Mouse (Mus musculus) liver, embryonic 11.5 days (tissue): ENCODE results near the gene Nceh1. TPM values are rescaled to one million over a fixed set of nuclear protein-coding genes. Genes with fewer than 3 reads are reported as not detected.

Source experiments
- ATAC-seq: fragments of 200-750 bp; cut with Nextera tagmentation; replicated peaks from 2 replicates; pipeline ENCODE4 v1.8.0; 2017; ENCODE audit warnings: moderate number of reproducible peaks, mild to moderate bottlenecking, moderate TSS enrichment, moderate library complexity; ENCODE audit not compliant: low FRiP score
- DNase-seq: peaks from one replicate; pipeline ENCODE4 v3.0.0-alpha.2; 2017; ENCODE audit warnings: low spot score
- H3K27ac ChIP-seq: fragments of 300-500 bp; sonication (generic); 2 replicates; pipeline ENCODE4 v1.5.1; 2014; ENCODE audit warnings: mild to moderate bottlenecking, low read depth, low read length, control low read depth
- H3K27me3 ChIP-seq: fragments of 300-500 bp; sonication (generic); replicated peaks from 2 replicates; pipeline ENCODE4 v1.6.1; 2014; ENCODE audit warnings: low read length, mixed read lengths; ENCODE audit not compliant: control insufficient read depth, insufficient read depth
- H3K36me3 ChIP-seq: fragments of 300-500 bp; sonication (generic); 2 replicates; pipeline ENCODE4 v1.6.1; 2014; ENCODE audit warnings: mild to moderate bottlenecking, low read length, moderate library complexity, mixed read lengths; ENCODE audit not compliant: control insufficient read depth, insufficient read depth
- H3K4me1 ChIP-seq: fragments of 300-500 bp; sonication (generic); replicated peaks from 2 replicates; pipeline ENCODE4 v1.6.1; 2014; ENCODE audit warnings: low read length, mixed read lengths; ENCODE audit not compliant: control insufficient read depth, insufficient read depth
- H3K4me2 ChIP-seq: fragments of 300-500 bp; sonication (generic); 2 replicates; pipeline ENCODE4 v1.6.1; 2014; ENCODE audit warnings: mild to moderate bottlenecking, control low read depth, moderate library complexity
- H3K4me3 ChIP-seq: fragments of 300-500 bp; sonication (generic); 2 replicates; pipeline ENCODE4 v1.5.1; 2014; ENCODE audit warnings: low read depth, low read length, control low read depth
- H3K9ac ChIP-seq: fragments of 300-500 bp; sonication (generic); 2 replicates; pipeline ENCODE4 v1.6.1; 2014; ENCODE audit warnings: low read depth, low read length, control low read depth
- H3K9me3 ChIP-seq: fragments of 300-500 bp; sonication (generic); 2 replicates; pipeline ENCODE4 v1.6.1; 2016; ENCODE audit warnings: low read length, inconsistent platforms, mixed read lengths; ENCODE audit not compliant: control insufficient read depth
- WGBS: fragments of 180-500 bp; shearing (Covaris S2); extraction: QIAGEN DNeasy Blood & Tissue Kit; methylation state at CpG from one replicate; pipeline ENCODE4 v1.1.7; 2014; 5-methylcytosine and 5-hydroxymethylcytosine counted together
- polyA plus RNA-seq: library from polyadenylated mRNA; unstranded; fragments of >200 nt; fragmentation: Nextera tagmentation; extraction: Ambion mirVana; gene quantifications from 2 replicates; pipeline ENCODE4 v1.2.1, GENCODE M21; 2014

The Nceh1 gene
- polyA plus RNA-seq, 1 experiment from 2014 or later = 4.2 TPM

- WGBS = 84% methylated on average over 9 of the region's 9 CpGs
These were observed 66.3 kb downstream of the Nceh1 start for GRCm38 (mm10) chr3:27249030-27249429.

DNA sequence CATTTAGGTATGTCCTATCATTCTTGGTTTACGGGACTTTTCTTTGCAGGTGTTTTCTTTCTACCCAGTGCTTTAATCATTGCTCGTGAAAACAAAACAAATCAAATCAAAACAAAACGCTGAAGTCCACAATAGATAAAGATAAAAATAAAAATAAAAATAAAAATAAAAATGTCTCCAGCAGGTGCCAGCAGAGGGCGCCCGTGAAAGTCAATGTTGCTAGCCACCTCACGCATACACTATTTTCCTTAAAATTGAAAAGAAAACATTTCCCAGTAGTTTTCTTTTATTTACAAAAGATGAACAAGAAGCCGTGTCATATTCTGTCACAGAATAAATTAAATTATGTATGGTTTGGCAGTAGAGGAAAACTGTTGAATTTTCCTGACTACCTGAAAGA, 68.2 kb downstream of the Nceh1 start:
- Histone ChIP-seq H3K27ac (no peak overlapping the region), H3K27me3 (no peaks in the 10 kb centered on the region), H3K4me1 (no peaks in the 10 kb centered on the region), H3K9ac (no peak overlapping the region), H3K9me3 (no peaks in the 10 kb centered on the region), H3K36me3 (no peaks in the 10 kb centered on the region), H3K4me2 (no peak overlapping the region), H3K4me3 (no peak overlapping the region)
- ATAC-seq = no peak
- no peak for DNase-seq
- WGBS = 41% methylated on average over 7 of the region's 7 CpGs

More at GRCm38 (mm10) chr3:27249030-27249429, 66.3 kb downstream of the Nceh1 start:
- Histone ChIP-seq H3K9me3 (no peaks in the 10 kb centered on the region), H3K9ac (no peak overlapping the region), H3K27ac (no peak overlapping the region), H3K27me3 (no peaks in the 10 kb centered on the region), H3K4me2 (no peak overlapping the region), H3K4me3 (no peak overlapping the region), H3K4me1 (no peaks in the 10 kb centered on the region), H3K36me3 (no peaks in the 10 kb centered on the region)
- DNase-seq (no peak), ATAC-seq (no peak)

- ATAC-seq (no peak), DNase-seq (no peak)
- no peaks in the 10 kb centered on the region for H3K36me3 ChIP-seq
- H3K4me1 ChIP-seq = no peaks in the 10 kb centered on the region
- no peaks in the 10 kb centered on the region for H3K27me3 ChIP-seq
- peak overlapping the region; percentile 25; the same call in 1 of the 2 replicates for H3K4me2 ChIP-seq
- H3K9me3 ChIP-seq = no peaks in the 10 kb centered on the region
- no peak overlapping the region for H3K4me3 ChIP-seq
- no peak overlapping the region for H3K27ac ChIP-seq
- 51% methylated on average over 10 of the region's 10 CpGs for WGBS
- H3K9ac ChIP-seq = no peak overlapping the region
These were observed 75.7 kb downstream of the Nceh1 start for GRCm38 (mm10) chr3:27258461-27258860.

DNA sequence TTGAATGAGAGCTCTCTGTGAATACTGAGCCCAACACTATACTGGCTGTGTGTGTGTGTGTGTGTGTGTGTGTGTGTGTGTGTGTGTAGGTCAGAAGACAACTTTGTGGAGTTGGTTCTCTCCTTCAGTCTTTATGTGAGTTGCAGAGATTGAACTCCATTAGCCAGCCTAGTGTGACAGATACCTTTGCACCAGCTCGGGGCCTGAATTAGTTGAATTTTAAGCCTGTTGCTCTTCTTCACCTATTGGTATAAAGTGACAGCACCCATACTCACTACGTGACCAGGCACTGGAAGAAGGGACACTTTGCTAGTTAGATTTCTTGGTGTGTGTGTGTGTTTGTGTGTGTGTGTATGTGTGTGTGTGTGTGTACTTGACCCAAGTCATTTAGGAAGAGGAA, 77.6 kb downstream of the Nceh1 start:
- DNase-seq (no peak), ATAC-seq (no peak)
- WGBS = 88% methylated on average over 2 of the region's 2 CpGs

GRCm38 (mm10) chr3:27267327-27267726, 84.6 kb downstream of the Nceh1 start:
- Histone ChIP-seq H3K4me2 (no peak overlapping the region), H3K9me3 (no peaks in the 10 kb centered on the region), H3K9ac (no peak overlapping the region), H3K4me3 (no peak overlapping the region), H3K27ac (no peak overlapping the region), H3K4me1 (no peaks in the 10 kb centered on the region), H3K27me3 (no peaks in the 10 kb centered on the region), H3K36me3 (no peaks in the 10 kb centered on the region)
- DNase-seq (no peak), ATAC-seq (no peak)
- 74% methylated on average over 5 of the region's 5 CpGs for WGBS

More for the DNA sequence above, 77.6 kb downstream of the Nceh1 start:
- Histone ChIP-seq H3K4me2 (no peak overlapping the region), H3K36me3 (no peaks in the 10 kb centered on the region), H3K4me1 (no peaks in the 10 kb centered on the region), H3K9ac (no peak overlapping the region), H3K9me3 (no peaks in the 10 kb centered on the region), H3K27me3 (no peaks in the 10 kb centered on the region), H3K4me3 (no peak overlapping the region), H3K27ac (no peak overlapping the region)

GRCm38 (mm10) chr3:27267887-27268286, 85.1 kb downstream of the Nceh1 start:
- Histone ChIP-seq H3K27ac (no peak overlapping the region), H3K36me3 (no peaks in the 10 kb centered on the region)
- WGBS = 62% methylated on average over 4 of the region's 4 CpGs

DNA sequence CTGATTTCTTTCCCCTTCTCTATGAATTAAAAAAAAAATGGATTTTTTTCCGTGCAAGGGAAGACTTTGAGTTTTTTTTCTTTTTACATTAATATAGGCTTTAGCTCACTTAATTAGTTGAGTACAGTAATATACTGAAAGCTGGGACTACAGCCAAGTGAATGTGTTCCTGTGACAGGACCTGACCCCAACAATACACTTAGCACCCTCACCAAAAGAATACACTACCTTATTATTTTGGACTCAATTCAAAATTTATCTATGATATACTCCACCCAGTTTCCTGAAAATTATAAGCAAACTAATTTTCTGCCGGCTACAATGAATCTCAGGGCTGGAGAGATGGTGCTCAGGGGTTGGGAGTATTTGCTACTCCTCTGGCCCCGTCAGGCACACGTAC, 86.4 kb downstream of the Nceh1 start:
- WGBS = 77% methylated on average over 4 of the region's 4 CpGs
- Histone ChIP-seq H3K27me3 (no peaks in the 10 kb centered on the region), H3K27ac (no peak overlapping the region), H3K4me2 (no peak overlapping the region), H3K4me1 (no peaks in the 10 kb centered on the region), H3K9ac (no peak overlapping the region), H3K4me3 (no peak overlapping the region), H3K36me3 (no peaks in the 10 kb centered on the region), H3K9me3 (no peaks in the 10 kb centered on the region)
- ATAC-seq (no peak), DNase-seq (no peak)

More at GRCm38 (mm10) chr3:27267887-27268286, 85.1 kb downstream of the Nceh1 start:
- no peak overlapping the region for H3K4me3 ChIP-seq
- ATAC-seq (no peak), DNase-seq (no peak)
- H3K9ac ChIP-seq = no peak overlapping the region
- no peak overlapping the region for H3K4me2 ChIP-seq
- H3K4me1 ChIP-seq = no peaks in the 10 kb centered on the region
- no peaks in the 10 kb centered on the region for H3K27me3 ChIP-seq
- no peaks in the 10 kb centered on the region for H3K9me3 ChIP-seq

DNA sequence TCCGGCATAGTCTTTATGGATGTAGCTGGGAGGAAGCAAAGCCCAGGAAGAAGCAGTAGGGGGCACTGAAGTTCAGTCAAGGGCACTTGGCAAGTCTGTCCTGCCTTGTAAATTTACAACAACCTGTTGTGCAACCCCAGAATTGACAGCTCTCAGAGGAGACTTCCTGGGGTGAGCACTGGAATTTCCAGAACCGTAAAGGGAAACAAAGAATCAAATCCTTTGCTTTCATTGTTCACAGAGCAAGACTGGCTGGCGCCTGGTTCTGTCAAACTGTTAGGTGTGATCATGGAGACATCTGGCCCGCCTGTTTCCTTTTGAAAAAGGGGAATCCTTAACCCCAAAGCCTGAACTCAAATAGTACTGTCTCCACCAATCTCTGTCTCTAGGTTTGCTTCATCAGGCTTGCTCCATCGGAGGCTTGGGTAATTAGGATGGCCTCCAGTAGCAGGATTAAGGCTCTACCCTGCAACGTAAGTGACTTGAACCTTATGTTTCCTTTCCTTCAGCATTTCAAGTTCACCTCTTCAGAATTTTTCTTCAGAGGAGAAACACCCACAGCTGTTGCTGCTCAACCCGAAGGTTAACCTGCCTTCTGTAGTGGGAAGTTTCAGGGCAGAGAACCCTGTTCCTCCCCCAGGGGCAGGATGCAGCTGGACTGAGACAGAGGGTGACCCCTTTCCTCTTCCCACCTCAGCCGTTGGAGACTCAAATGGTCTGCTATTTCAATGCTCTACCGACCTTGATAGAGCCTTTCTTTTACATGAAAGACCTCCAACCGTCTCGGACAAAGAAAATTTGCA, 87.6 kb downstream of the Nceh1 start:
- Histone ChIP-seq H3K9ac (no peak overlapping the region), H3K4me1 (no peaks in the 10 kb centered on the region), H3K4me3 (no peak overlapping the region), H3K36me3 (no peaks in the 10 kb centered on the region), H3K4me2 (no peak overlapping the region), H3K9me3 (no peaks in the 10 kb centered on the region), H3K27me3 (no peaks in the 10 kb centered on the region), H3K27ac (no peak overlapping the region)
- no peak for ATAC-seq
- WGBS = 30% methylated on average over 11 of the region's 11 CpGs
- DNase-seq = no peak
